Mouse (Mus musculus): ENCODE measurements around the gene Srrm2.

Srrm2 gene

DNA sequence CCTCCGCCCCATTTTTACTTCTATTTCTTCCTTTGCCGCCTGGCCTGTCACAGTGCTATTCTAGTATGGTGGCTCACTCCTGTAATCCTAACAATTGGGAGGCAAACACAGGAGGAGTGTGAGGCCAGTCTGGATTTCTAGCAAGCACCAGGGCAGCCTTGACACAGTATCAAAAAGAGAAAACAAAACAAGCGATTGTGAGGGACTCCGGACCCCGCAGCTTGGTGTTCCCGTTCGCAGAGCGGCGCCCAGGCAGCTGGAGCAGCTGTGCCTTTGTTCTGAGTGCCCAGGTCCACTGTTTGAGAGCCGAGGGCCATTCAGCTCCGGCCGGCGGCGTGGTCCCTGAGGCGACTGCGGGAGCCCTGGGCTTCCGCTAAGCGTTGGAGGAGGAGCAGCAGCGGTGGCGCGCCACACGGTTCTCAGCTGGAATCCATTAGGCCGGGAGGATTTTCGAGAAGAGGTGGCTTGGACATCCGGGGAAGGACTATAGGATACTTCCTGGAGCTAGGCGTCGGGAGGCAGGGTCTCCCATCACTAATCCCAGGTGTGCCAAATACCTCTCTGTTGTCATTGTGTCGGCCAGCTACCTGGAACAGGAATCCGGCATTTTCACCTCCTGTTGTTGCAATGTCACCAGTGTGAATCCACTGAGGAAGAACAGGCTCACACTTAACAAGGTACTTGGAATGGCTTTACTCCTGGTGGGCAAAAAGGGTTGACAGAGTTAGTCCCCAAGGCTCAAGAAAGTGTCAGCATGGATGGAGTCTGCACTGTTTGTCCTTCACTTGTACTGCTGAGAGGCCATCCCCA, at the start of gene Srrm2:
Gene Srrm2, plus strand, starts transcription at position 264 of the 810 bp plus-strand sequence.
- no peak for DNase-seq (ENCODE audit: low read depth, low spot score)

- no peak for DNase-seq (ENCODE audit: low read depth, low spot score)
Measured at GRCm38 (mm10) chr17:23740598-23741021, 49.7 kb upstream of the Srrm2 start, which contains the start of gene Paqr4. TSS of gene Paqr4 (minus strand) at chr17:23740867.

DNA sequence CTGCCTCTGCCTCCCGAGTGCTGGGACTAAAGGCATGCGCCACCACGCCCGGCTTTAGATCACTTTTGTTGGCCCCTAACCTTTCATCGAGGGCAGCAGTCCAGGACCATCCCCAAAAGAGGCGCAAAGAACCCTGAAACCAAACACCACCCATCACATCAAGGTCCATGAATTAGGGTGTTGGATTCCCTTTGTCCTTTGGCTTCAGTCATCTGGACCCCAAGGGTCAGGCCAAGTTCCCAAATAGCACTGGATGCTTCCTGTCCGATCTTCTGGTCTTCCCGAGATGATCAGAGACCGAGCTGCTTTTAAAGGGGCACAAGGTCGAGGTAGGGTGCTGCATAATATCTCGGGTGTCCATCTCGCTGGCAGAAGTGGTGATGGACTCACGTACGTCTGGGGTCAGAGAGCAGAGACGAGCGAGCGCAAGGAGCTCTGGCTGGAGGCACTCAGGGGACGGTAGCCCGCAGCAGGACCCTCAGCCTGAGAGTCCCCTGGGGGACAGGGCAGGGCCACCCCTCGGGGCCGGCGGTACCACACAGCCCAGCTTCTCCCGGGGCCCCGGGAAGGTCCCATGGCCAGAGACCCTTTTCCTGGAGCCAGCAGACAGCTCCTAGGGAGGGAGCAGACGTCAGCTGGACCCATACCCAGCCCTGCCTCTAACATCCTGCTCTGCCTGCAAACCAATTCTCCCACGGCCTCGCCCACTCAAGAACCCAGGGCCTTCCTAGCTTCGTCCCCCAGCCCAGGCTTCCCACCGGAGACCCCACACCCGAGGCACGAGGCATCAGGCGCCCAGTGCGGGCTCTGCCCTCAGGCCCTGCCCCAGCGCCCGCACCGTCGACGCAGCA, 48.7 kb upstream of the Srrm2 start:
- no peak for DNase-seq (ENCODE audit: low read depth, low spot score)

GRCm38 (mm10) chr17:23742210-23742793, 48.0 kb upstream of the Srrm2 start:
- DNase-seq (ENCODE audit: low read depth, low spot score) = no peak

- DNase-seq (ENCODE audit: low read depth, low spot score) = no peak
Measured at GRCm38 (mm10) chr17:23742941-23743340, 47.4 kb upstream of the Srrm2 start.

GRCm38 (mm10) chr17:23744076-23744475, 46.3 kb upstream of the Srrm2 start:
- no peak for DNase-seq (ENCODE audit: low read depth, low spot score)

DNA sequence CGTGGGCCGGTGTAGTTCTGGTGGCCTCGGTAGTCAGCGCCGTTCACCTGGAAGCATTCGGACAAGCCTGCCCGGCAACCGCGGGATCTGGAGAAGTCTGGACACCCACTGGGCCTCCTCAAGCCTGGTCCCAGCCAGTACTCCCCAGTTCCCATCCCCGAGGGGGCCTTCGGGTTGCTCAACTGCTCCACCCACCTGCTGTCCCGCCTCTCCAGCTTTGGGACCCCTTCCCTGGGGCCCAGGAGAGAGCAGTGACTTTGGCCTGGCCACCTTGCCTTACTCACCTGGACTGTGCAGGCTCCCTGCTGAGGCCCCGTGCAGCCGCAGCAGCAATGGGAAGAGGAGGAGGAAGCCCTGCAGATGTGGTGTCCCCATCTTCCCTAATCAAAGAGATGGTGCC, 45.7 kb upstream of the Srrm2 start:
- DNase-seq (ENCODE audit: low read depth, low spot score) = no peak

DNA sequence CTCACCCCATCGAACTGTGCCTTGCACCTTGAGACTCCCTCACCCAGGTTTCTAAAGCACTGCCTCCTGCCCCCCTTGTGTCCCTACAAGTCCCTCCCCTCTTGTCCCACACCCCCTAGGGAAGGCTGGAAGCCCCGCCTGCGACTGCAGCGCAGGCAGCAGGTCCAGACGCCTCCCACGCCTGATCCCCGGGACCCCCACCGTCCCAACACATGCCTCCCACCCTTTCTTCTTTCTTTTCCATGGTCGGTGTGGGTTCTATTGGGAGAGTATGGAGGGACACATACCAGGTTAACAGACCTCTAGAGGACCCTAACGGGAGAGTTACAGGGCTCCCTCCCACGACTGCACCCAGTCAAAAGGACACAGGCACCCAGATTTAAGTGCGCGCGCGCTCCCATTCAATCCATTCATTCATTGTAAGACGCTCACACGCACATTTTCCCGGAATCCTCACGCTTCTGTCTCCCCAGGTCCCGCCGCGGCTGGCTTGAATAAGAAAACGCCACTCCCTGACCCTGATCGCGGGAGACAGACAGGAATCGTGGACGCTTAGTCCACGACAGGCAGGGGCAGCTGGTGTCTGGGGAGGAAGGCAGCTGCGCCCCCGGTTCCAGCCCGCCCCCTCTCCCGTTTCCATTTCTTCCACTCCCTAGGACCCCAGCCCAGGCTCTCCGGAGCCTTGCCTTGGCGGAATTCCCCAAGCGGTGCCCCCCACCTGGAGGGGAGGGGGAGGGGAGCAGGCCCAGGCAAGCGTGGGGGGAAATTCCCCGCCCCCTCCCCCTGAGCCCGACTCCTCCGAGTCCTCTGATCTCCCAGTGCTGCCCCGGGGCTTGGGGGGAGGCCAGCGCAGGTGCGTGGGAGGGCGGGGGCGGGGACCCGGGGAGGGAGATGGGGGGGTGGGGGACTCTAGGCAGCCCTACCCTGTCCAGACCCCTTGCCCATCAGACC, 44.8 kb upstream of the Srrm2 start, which contains the start of gene Kremen2:
Gene Kremen2, minus strand, starts transcription at position 533 of the 951 bp plus-strand sequence.
- DNase-seq (ENCODE audit: low read depth, low spot score) = no peak

GRCm38 (mm10) chr17:23746311-23746710, 44.0 kb upstream of the Srrm2 start:
- DNase-seq (ENCODE audit: low read depth, low spot score) = no peak

DNA sequence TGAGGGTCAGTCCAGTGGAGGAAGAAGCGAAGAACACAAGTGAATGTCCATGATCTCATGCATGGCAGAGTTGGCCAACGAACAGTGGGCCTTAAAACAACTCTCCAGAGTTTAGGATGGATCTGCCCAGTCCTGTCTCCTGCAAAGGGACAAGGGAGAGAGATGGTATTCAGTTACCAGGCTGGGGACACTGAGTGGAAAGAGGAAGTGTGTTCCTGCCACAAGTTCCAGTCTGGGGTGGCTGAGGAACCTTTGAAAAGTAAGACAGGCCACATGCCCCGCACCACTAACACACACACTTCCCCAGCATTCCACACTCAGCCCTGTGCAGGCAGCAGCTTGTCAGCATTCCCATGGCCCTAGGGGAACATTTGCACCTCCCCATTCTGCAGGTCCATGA, 43.6 kb upstream of the Srrm2 start:
- no peak for DNase-seq (ENCODE audit: low read depth, low spot score)

DNA sequence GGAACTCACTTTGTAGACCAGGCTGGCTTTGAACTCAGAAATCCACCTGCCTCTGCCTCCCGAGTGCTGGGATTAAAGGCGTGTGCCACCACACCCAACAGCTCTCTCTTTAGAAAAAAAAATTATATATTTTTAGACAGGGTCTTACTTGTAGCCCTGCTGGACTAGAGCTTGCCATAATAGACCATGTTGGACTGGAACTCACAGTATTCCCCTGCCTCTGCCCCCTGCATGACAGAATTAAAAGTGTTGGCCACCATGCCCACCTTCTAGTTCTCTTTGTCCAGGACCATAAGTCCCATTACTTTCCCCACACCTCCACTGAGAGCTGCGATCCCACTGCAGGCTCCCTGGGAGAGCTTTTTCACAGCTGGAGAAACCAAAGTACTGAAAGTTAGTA, 42.9 kb upstream of the Srrm2 start:
- DNase-seq (ENCODE audit: low read depth, low spot score) = no peak

- no peak for DNase-seq (ENCODE audit: low read depth, low spot score)
Measured at GRCm38 (mm10) chr17:23748026-23748425, 42.3 kb upstream of the Srrm2 start.

- no peak for DNase-seq (ENCODE audit: low read depth, low spot score)
Measured at GRCm38 (mm10) chr17:23748631-23749391, 41.5 kb upstream of the Srrm2 start.

- DNase-seq (ENCODE audit: low read depth, low spot score) = no peak
Measured at GRCm38 (mm10) chr17:23749400-23750191, 40.7 kb upstream of the Srrm2 start.

DNA sequence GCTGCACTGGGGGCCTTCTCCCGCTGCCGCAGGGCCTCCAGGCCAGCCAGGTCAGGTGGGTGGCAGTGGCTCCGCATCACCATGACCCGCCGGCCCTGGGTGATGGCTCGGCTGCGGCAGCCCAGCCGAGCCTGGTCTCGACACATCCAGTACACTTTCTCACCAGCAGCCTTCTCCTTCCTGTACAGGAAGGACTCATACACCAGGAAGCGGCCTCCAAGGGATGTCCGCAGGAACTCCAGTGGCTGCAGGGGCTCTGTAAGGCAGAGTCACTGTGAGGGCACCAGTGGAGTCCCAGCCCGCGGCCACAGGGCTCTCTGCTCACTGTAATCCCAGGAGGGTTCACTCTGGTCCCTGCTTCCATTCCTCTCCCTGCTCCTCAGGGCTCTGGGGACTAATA, 34.6 kb upstream of the Srrm2 start:
- DNase-seq (ENCODE audit: low read depth, low spot score) = no peak

DNA sequence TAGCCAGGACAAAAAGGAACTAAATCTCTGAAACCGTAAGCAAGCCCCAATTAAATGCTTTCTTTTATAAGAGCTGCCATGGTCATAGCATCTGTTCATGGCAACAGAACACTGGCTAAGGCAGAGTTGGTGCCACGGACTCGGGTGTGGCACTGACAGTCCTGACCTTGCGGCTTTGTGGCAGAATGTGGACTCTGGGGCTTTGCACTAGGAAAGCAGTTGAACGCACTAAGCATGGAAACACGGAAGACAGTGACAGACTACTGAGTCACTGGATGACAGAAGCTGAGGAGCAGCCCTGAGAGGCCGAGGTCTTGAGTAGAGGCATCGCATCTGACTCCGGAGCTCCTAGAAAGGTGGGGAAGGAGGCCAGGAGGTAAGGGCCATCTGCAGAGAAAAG, 32.8 kb upstream of the Srrm2 start:
- DNase-seq (ENCODE audit: low read depth, low spot score) = no peak

GRCm38 (mm10) chr17:23758801-23759200, 31.5 kb upstream of the Srrm2 start:
- no peak for DNase-seq (ENCODE audit: low read depth, low spot score)

DNA sequence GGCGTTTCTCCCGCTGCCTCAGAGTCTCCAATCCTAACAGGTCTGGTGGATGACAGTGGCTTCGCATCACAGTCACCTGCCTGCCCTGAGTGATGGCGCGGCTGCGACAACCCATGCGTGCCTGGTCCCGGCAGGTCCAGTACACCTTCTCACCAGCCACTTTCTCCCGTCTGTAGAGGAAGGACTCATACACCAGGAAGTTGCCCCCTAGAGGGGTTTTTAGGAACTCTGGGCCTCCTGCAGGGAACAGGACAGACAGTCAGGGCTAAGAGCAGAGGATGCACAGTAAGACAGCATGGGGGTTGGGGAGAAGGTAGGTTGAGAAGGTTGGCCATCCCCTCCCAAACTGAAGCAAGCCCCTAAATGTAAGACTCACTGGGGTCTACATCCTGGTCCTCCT, 30.1 kb upstream of the Srrm2 start:
- DNase-seq (ENCODE audit: low read depth, low spot score) = no peak

- no peak for DNase-seq (ENCODE audit: low read depth, low spot score)
Measured at GRCm38 (mm10) chr17:23761155-23761554, 29.2 kb upstream of the Srrm2 start.

All from WW6 (cell line).